Mouse (Mus musculus) MEL (cell line): ENCODE results near the gene Ctrc. TPM values are rescaled to one million over a fixed set of nuclear protein-coding genes. Genes with fewer than 3 reads are reported as not detected.

Experiments used
- DNase-seq: peaks from one replicate; pipeline ENCODE4 v3.0.0; 2011; ENCODE audit warnings: low read depth, low spot score
- H3K27ac ChIP-seq: 2 replicates; pipeline ENCODE4 v1.5.1; 2012; ENCODE audit warnings: low read depth, mild to moderate bottlenecking, control low read depth, low read length, moderate library complexity; ENCODE audit not compliant: control insufficient read depth
- H3K27me3 ChIP-seq, 2 experiments: fragments of 150-350 bp in 1 of 2; sonication (generic) in 1 of 2; 2 replicates each; pipeline ENCODE4 v1.6.1; 2012; ENCODE audit warnings: low read length in 2 of 2, mild to moderate bottlenecking in 2 of 2, improper control_type of control experiment in 1 of 2, moderate library complexity in 1 of 2; ENCODE audit not compliant: insufficient read depth in 2 of 2, control insufficient read depth in 1 of 2
- H3K36me3 ChIP-seq, 2 experiments: 2 replicates each; pipeline ENCODE4 v1.6.1; 2012 to 2014; ENCODE audit warnings: low read length in 2 of 2, improper control_type of control experiment in 1 of 2, inconsistent platforms in 1 of 2, mild to moderate bottlenecking in 1 of 2; ENCODE audit not compliant: insufficient read depth in 2 of 2, control insufficient read depth in 1 of 2
- H3K4me1 ChIP-seq, 2 experiments: fragments of 150-350 bp in 1 of 2; sonication (generic) in 1 of 2; 2 replicates each; pipeline ENCODE4 v1.6.1; 2012; ENCODE audit warnings: low read length in 2 of 2, improper control_type of control experiment in 1 of 2, mild to moderate bottlenecking in 1 of 2; ENCODE audit not compliant: insufficient read depth in 2 of 2, control insufficient read depth in 1 of 2
- H3K4me3 ChIP-seq, 2 experiments: fragments of 150-350 bp in 1 of 2; sonication (generic) in 1 of 2; 2 replicates each; pipeline ENCODE4 v1.5.1; 2012; ENCODE audit warnings: low read depth in 2 of 2, low read length in 2 of 2, mild to moderate bottlenecking in 2 of 2, moderate library complexity in 2 of 2, control low read depth in 1 of 2, improper control_type of control experiment in 1 of 2; ENCODE audit not compliant: control insufficient read depth in 1 of 2, insufficient read depth in 1 of 2
- H3K79me2 ChIP-seq: 2 replicates; pipeline ENCODE4 v1.6.1; 2012; ENCODE audit warnings: mild to moderate bottlenecking, low read length, moderate library complexity; ENCODE audit not compliant: control insufficient read depth, poor library complexity, insufficient read depth
- H3K9ac ChIP-seq: 2 replicates; pipeline ENCODE4 v1.6.1; 2012; ENCODE audit warnings: low read depth, mild to moderate bottlenecking, control low read depth, low read length, moderate library complexity; ENCODE audit not compliant: control insufficient read depth, poor library complexity, severe bottlenecking
- H3K9me3 ChIP-seq: fragments of 150-350 bp; sonication (generic); replicated peaks from 2 replicates; pipeline ENCODE4 v1.6.1; 2012; ENCODE audit warnings: mild to moderate bottlenecking, low read length, improper control_type of control experiment, moderate library complexity; ENCODE audit not compliant: insufficient read depth
- BHLHE40 ChIP-seq: IDR thresholded peaks from 2 replicates; pipeline ENCODE4 v1.6.1; 2012; ENCODE audit warnings: low read depth, mild to moderate bottlenecking, inconsistent platforms, low read length, improper control_type of control experiment, borderline replicate concordance
- CHD1 ChIP-seq: IDR thresholded peaks from 2 replicates; pipeline ENCODE4 v1.6.1; 2012; ENCODE audit warnings: low read depth, mild to moderate bottlenecking, inconsistent platforms, low read length, improper control_type of control experiment
- CTCF ChIP-seq, 3 experiments: IDR thresholded peaks in 2 of 3; conservative IDR thresholded peaks in 1 of 3; 2 replicates each; pipeline ENCODE4 v1.5.1; 2011 to 2012; ENCODE audit warnings: low read length in 3 of 3, low read depth in 2 of 3, mild to moderate bottlenecking in 2 of 3, improper control_type of control experiment in 1 of 3, inconsistent platforms in 1 of 3, mixed read lengths in 1 of 3, moderate library complexity in 1 of 3; ENCODE audit not compliant: control insufficient read depth in 1 of 3, insufficient read depth in 1 of 3, poor library complexity in 1 of 3, severe bottlenecking in 1 of 3
- E2F4 ChIP-seq: IDR thresholded peaks from 2 replicates; pipeline ENCODE4 v1.6.1; 2011; ENCODE audit warnings: low read depth, low read length, improper control_type of control experiment, borderline replicate concordance
- ELF1 ChIP-seq: IDR thresholded peaks from 2 replicates; pipeline ENCODE4 v1.6.1; 2014; ENCODE audit warnings: low read depth, mild to moderate bottlenecking, inconsistent platforms, low read length, improper control_type of control experiment, moderate library complexity
- ETS1 ChIP-seq: IDR thresholded peaks from 2 replicates; pipeline ENCODE4 v1.6.1; 2012; ENCODE audit warnings: low read depth, mild to moderate bottlenecking, inconsistent platforms, low read length, improper control_type of control experiment, moderate library complexity
- GABPA ChIP-seq: IDR thresholded peaks from 2 replicates; pipeline ENCODE4 v1.6.1; 2012; ENCODE audit warnings: low read depth, mild to moderate bottlenecking, inconsistent platforms, low read length, improper control_type of control experiment, moderate library complexity
- GATA1 ChIP-seq: IDR thresholded peaks from 2 replicates; pipeline ENCODE4 v1.6.1; 2011; ENCODE audit warnings: low read depth, low read length, improper control_type of control experiment
- HCFC1 ChIP-seq: IDR thresholded peaks from 2 replicates; pipeline ENCODE4 v1.6.1; 2012; ENCODE audit warnings: low read depth, mild to moderate bottlenecking, inconsistent platforms, low read length, improper control_type of control experiment, moderate library complexity
- MEF2A ChIP-seq: IDR thresholded peaks from 2 replicates; pipeline ENCODE4 v1.6.1; 2014; ENCODE audit warnings: low read depth, mild to moderate bottlenecking, inconsistent platforms, low read length, improper control_type of control experiment; ENCODE audit not compliant: poor library complexity, insufficient replicate concordance, severe bottlenecking; ENCODE audit errors: extremely low read depth
- MXI1 ChIP-seq: IDR thresholded peaks from 2 replicates; pipeline ENCODE4 v1.6.1; 2011; ENCODE audit warnings: mild to moderate bottlenecking, low read depth, low read length, improper control_type of control experiment
- MYB ChIP-seq: IDR thresholded peaks from 2 replicates; pipeline ENCODE4 v1.6.1; 2011; ENCODE audit warnings: mild to moderate bottlenecking, low read depth, low read length, improper control_type of control experiment
- SIN3A ChIP-seq: IDR thresholded peaks from 2 replicates; pipeline ENCODE4 v1.6.1; 2012; ENCODE audit warnings: low read length, improper control_type of control experiment, inconsistent platforms
- TBP ChIP-seq: IDR thresholded peaks from 2 replicates; pipeline ENCODE4 v1.8.0; 2011; ENCODE audit warnings: low read depth, low read length, improper control_type of control experiment
- TCF12 ChIP-seq: IDR thresholded peaks from 2 replicates; pipeline ENCODE4 v1.6.1; 2014; ENCODE audit warnings: low read depth, mild to moderate bottlenecking, inconsistent platforms, low read length, improper control_type of control experiment, moderate library complexity
- UBTF ChIP-seq: IDR thresholded peaks from 2 replicates; pipeline ENCODE4 v1.6.1; 2012; ENCODE audit warnings: low read depth, mild to moderate bottlenecking, inconsistent platforms, low read length, improper control_type of control experiment, moderate library complexity, borderline replicate concordance; ENCODE audit not compliant: insufficient read depth
- USF1 ChIP-seq: IDR thresholded peaks from 2 replicates; pipeline ENCODE4 v1.6.1; 2014; ENCODE audit warnings: low read depth, mild to moderate bottlenecking, inconsistent platforms, low read length, improper control_type of control experiment, moderate library complexity
- ZKSCAN1 ChIP-seq: IDR thresholded peaks from 2 replicates; pipeline ENCODE4 v1.6.1; 2012; ENCODE audit warnings: low read depth, mild to moderate bottlenecking, inconsistent platforms, low read length, improper control_type of control experiment, moderate library complexity
- ZMIZ1 ChIP-seq: IDR thresholded peaks from 2 replicates; pipeline ENCODE4 v1.6.1; 2012; ENCODE audit warnings: low read depth, mild to moderate bottlenecking, inconsistent platforms, low read length, improper control_type of control experiment, moderate library complexity
- polyA plus RNA-seq, 2 experiments: library from polyadenylated mRNA; stranded (reverse) in 1 of 2; unstranded in 1 of 2; fragments of >175 nt in 1 of 2; fragments of >200 nt in 1 of 2; gene quantifications; 2 replicates each; pipeline versions ENCODE4 v1.2.1 to v1.2.4; 2012; ENCODE audit warnings: low replicate concordance in 2 of 2, low read depth in 1 of 2; ENCODE audit not compliant: insufficient read length in 2 of 2, insufficient read depth in 1 of 2, missing spikeins in 1 of 2
- total RNA-seq: library from RNA; depleted of rRNA; stranded (reverse); fragments of 300-350 nt; gene quantifications from 2 replicates; pipeline ENCODE4 v1.2.3, GENCODE M21; 2012

Gene Ctrc
- total and polyA plus RNA-seq, 3 experiments = not detected

- Histone ChIP-seq H3K27me3 (peaks cover 0 to 2% of the 10 kb centered on the region in 2 experiments; a peak in 2 of 4 replicates), H3K36me3 (no peaks in the 10 kb centered on the region), H3K4me1 (no peaks in the 10 kb centered on the region), H3K79me2 (no peaks in the 10 kb centered on the region), H3K27ac (no peak overlapping the region), H3K9ac (no peak overlapping the region), H3K4me3 (no peak overlapping the region), H3K9me3 (no peaks in the 10 kb centered on the region)
- TF ChIP-seq CTCF (IDR thresholded peaks at IDR 0.05 in 2 of 3, conservative IDR thresholded peaks at IDR 0.05 in 1 of 3; ENCODE audit: control insufficient read depth in 1 of 3, insufficient read depth in 1 of 3, low read depth in 2 of 3, low read length in 3 of 3, poor library complexity in 1 of 3, severe bottlenecking in 1 of 3) (no peak), SIN3A (no peak), USF1 (no peak), ETS1 (no peak), CHD1 (no peak), MYB (no peak), MXI1 (no peak), TBP (no peak), TCF12 (no peak), GATA1 (no peak), ZMIZ1 (no peak)
- no peak for DNase-seq
Observed at GRCm38 (mm10) chr4:141833911-141834310, 12.2 kb downstream of the Ctrc start.

GRCm38 (mm10) chr4:141831361-141831760, 14.8 kb downstream of the Ctrc start:
- Histone ChIP-seq H3K4me3 (no peak overlapping the region), H3K36me3 (no peaks in the 10 kb centered on the region), H3K9ac (no peak overlapping the region), H3K79me2 (no peaks in the 10 kb centered on the region), H3K27me3 (peaks cover 0 to 2% of the 10 kb centered on the region in 2 experiments; a peak in 2 of 4 replicates), H3K27ac (no peak overlapping the region), H3K9me3 (no peaks in the 10 kb centered on the region), H3K4me1 (no peaks in the 10 kb centered on the region)
- DNase-seq = peak; percentile 15
- TF ChIP-seq ELF1 (no peak), UBTF (no peak), HCFC1 (no peak), GABPA (no peak), ZKSCAN1 (no peak), BHLHE40 (no peak), E2F4 (no peak), SIN3A (no peak), MEF2A (no peak)
